Mouse (Mus musculus) liver, embryonic 14.5 days (tissue): ENCODE data around the gene Agap3.

Source experiments
- CTCF ChIP-seq: IDR thresholded peaks from 2 replicates; pipeline ENCODE4 v1.5.1; 2016; ENCODE audit warnings: antibody characterized with exemption, low read depth, control low read depth
- EP300 ChIP-seq: IDR thresholded peaks from 2 replicates; pipeline ENCODE4 v1.6.1; 2016; ENCODE audit warnings: antibody characterized with exemption, low read depth

- TF ChIP-seq CTCF (no peak), EP300 (no peak)
Measured at GRCm38 (mm10) chr5:24539571-24540296, 87.8 kb downstream of the Agap3 start.
